Mouse (Mus musculus): ENCODE measurements around the gene Fto. TPM values are rescaled to one million over a fixed set of nuclear protein-coding genes. Genes with fewer than 3 reads are reported as not detected.

The Fto gene
- 66.4 TPM for polyA plus RNA-seq (2017; shearing (Covaris generic))

DNA sequence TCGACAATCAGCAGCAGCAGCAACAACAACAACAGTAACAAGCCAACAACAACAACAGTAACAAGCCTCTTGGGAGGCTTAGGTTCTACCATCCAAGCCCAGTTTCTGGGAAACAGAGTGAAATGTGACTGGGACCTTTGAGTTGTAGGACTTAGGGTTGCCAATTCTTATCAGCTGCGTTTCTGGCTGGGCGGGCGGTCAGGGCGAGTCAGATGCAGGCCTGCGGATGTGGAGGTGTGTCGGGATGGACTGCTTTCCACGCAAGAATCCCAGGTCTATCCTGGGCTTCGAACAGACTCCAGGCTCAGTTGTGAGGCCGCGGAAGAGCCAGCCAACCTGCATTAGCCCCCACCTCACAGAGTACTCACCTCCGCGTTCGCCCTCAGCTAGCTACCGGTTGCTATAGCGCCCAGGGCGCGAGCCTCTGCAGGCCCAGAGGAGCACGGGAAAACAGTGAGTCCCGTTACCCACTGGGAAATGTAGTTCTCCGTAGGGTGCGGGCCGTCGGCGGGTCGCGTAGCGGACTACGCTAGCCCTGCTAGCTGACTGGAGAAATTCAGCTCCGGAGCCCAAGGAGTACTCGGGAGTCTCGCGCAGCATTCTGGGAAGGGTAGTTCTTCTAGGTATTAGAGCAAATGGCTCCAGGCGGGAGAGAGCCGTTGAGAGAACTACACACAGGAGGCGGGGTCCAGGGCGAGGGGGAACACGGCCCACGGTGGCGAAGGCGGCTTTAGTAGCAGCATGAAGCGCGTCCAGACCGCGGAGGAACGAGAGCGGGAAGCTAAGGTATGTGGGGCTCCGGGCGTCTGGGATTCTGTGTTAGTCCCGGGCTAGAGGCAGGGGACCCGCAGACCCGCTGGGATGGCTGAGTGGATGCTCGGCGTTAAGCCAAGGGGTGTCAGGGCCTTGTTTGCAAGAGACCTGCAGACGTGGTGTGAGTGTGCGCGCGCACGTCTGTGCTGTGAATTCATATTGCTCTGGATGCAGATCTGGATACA lies at the start of gene Fto, which contains the start of gene Rpgrip1l:
TSS of gene Fto (plus strand) at position 691 of the 998 bp plus-strand sequence.
TSS of gene Rpgrip1l (minus strand) at position 428 of the 998 bp plus-strand sequence.

Other genes with a start within 250 kb of the Fto start
- 123 TPM for gene Rbl2, start 243.5 kb upstream of the Fto start, polyA plus RNA-seq (2017; shearing (Covaris generic))
- gene Aktip, start 113.5 kb upstream of the Fto start, polyA plus RNA-seq (2017; shearing (Covaris generic)) = 37.8 TPM
- gene Rpgrip1l, start 263 bp upstream of the Fto start, polyA plus RNA-seq (2017; shearing (Covaris generic)) = 3.4 TPM